Mouse (Mus musculus): ENCODE measurements around the gene Gbx2. TPM values are rescaled to one million over a fixed set of nuclear protein-coding genes. Genes with fewer than 3 reads are reported as not detected.

The Gbx2 gene
- polyA plus RNA-seq, 1 experiment, result 2.1 TPM

- no peak overlapping the region for H3K27ac ChIP-seq (ENCODE audit: insufficient read depth, low read length)
- WGBS, result 5% methylated on average over 21 of the region's 21 CpGs
- H3K4me3 ChIP-seq (replicated peaks; ENCODE audit: insufficient read depth, low read depth, low read length), result no peak overlapping the region
- H3K4me1 ChIP-seq (ENCODE audit: control insufficient read depth, insufficient read depth, low read length), result no peaks in the 10 kb centered on the region; the same call in 1 of the 2 replicates
- peaks cover 8% of the 10 kb centered on the region; the same call in 1 of the 2 replicates for H3K27me3 ChIP-seq (ENCODE audit: control insufficient read depth, insufficient read depth, low read length)
- TF ChIP-seq POLR2A (IDR thresholded peaks at IDR 0.05; ENCODE audit: borderline replicate concordance, insufficient read depth, low read length) (no peak), CTCF (IDR thresholded peaks at IDR 0.05; ENCODE audit: borderline replicate concordance, insufficient read depth, low read depth, low read length) (no peak)
- no peak for DNase-seq
These were observed 2.8 kb upstream of the Gbx2 start for GRCm38 (mm10) chr1:89933786-89934185.

GRCm38 (mm10) chr1:89933028-89933427, 2.0 kb upstream of the Gbx2 start:
- 24% methylated on average over 6 of the region's 6 CpGs for WGBS
- H3K4me1 ChIP-seq (ENCODE audit: control insufficient read depth, insufficient read depth, low read length), result no peaks in the 10 kb centered on the region; the same call in 1 of the 2 replicates

DNA sequence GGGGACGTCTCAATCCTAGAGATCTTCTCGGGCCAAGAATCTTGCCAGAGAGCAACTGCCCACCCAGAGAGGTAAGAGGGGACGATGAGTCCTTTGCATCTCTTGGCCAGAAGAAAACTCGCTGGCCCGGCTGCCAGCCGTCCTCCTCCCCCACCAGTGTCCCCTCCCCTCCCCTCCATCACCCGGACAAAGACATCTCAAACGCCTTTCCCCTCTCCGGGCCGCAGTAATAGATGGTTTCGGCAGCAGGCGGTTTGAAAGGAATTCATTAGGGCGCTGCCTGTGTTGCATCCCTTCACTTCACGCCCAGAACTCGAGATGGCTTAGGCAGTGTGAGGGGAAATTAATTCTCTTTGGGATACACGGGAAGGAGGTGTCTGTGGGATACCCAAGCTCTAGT, 1.6 kb upstream of the Gbx2 start:
- no peak for TF ChIP-seq POLR2A (IDR thresholded peaks at IDR 0.05; ENCODE audit: borderline replicate concordance, insufficient read depth, low read length)
- no peak for TF ChIP-seq CTCF (IDR thresholded peaks at IDR 0.05; ENCODE audit: borderline replicate concordance, insufficient read depth, low read depth, low read length)
- Histone ChIP-seq H3K4me1 (ENCODE audit: control insufficient read depth, insufficient read depth, low read length) (no peaks in the 10 kb centered on the region; the same call in 1 of the 2 replicates), H3K27ac (ENCODE audit: insufficient read depth, low read length) (no peak overlapping the region), H3K27me3 (ENCODE audit: control insufficient read depth, insufficient read depth, low read length) (peaks cover 8% of the 10 kb centered on the region; the same call in 1 of the 2 replicates), H3K4me3 (replicated peaks; ENCODE audit: insufficient read depth, low read depth, low read length) (no peak overlapping the region)
- no peak for DNase-seq
- WGBS, result 3% methylated on average over 16 of the region's 16 CpGs

More at GRCm38 (mm10) chr1:89933028-89933427, 2.0 kb upstream of the Gbx2 start:
- TF ChIP-seq POLR2A (IDR thresholded peaks at IDR 0.05; ENCODE audit: borderline replicate concordance, insufficient read depth, low read length) (no peak), CTCF (IDR thresholded peaks at IDR 0.05; ENCODE audit: borderline replicate concordance, insufficient read depth, low read depth, low read length) (no peak)
- Histone ChIP-seq H3K4me3 (replicated peaks; ENCODE audit: insufficient read depth, low read depth, low read length) (no peak overlapping the region), H3K27ac (ENCODE audit: insufficient read depth, low read length) (no peak overlapping the region), H3K27me3 (ENCODE audit: control insufficient read depth, insufficient read depth, low read length) (peaks cover 8% of the 10 kb centered on the region; the same call in 1 of the 2 replicates)
- no peak for DNase-seq

- 1% methylated on average over 19 of the region's 19 CpGs for WGBS
- no peak overlapping the region for H3K27ac ChIP-seq (ENCODE audit: insufficient read depth, low read length)
- H3K4me1 ChIP-seq (ENCODE audit: control insufficient read depth, insufficient read depth, low read length), result no peaks in the 10 kb centered on the region; the same call in 1 of the 2 replicates
- H3K4me3 ChIP-seq (replicated peaks; ENCODE audit: insufficient read depth, low read depth, low read length), result no peak overlapping the region
- peaks cover 8% of the 10 kb centered on the region; the same call in 1 of the 2 replicates for H3K27me3 ChIP-seq (ENCODE audit: control insufficient read depth, insufficient read depth, low read length)
- no peak for DNase-seq
- TF ChIP-seq POLR2A (IDR thresholded peaks at IDR 0.05; ENCODE audit: borderline replicate concordance, insufficient read depth, low read length) (no peak), CTCF (IDR thresholded peaks at IDR 0.05; ENCODE audit: borderline replicate concordance, insufficient read depth, low read depth, low read length) (no peak)
These were observed 1.0 kb upstream of the Gbx2 start for GRCm38 (mm10) chr1:89932021-89932423.

GRCm38 (mm10) chr1:89930551-89930950, 428 bp downstream of the Gbx2 start:
- Histone ChIP-seq H3K4me3 (replicated peaks; ENCODE audit: insufficient read depth, low read depth, low read length) (no peak overlapping the region), H3K27ac (ENCODE audit: insufficient read depth, low read length) (no peak overlapping the region), H3K27me3 (ENCODE audit: control insufficient read depth, insufficient read depth, low read length) (peaks cover 8% of the 10 kb centered on the region; the same call in 1 of the 2 replicates), H3K4me1 (ENCODE audit: control insufficient read depth, insufficient read depth, low read length) (no peaks in the 10 kb centered on the region; the same call in 1 of the 2 replicates)
- no peak for DNase-seq
- under 1% methylated on average over 45 of the region's 45 CpGs for WGBS
- no peak for TF ChIP-seq POLR2A (IDR thresholded peaks at IDR 0.05; ENCODE audit: borderline replicate concordance, insufficient read depth, low read length)
- no peak for TF ChIP-seq CTCF (IDR thresholded peaks at IDR 0.05; ENCODE audit: borderline replicate concordance, insufficient read depth, low read depth, low read length)

DNA sequence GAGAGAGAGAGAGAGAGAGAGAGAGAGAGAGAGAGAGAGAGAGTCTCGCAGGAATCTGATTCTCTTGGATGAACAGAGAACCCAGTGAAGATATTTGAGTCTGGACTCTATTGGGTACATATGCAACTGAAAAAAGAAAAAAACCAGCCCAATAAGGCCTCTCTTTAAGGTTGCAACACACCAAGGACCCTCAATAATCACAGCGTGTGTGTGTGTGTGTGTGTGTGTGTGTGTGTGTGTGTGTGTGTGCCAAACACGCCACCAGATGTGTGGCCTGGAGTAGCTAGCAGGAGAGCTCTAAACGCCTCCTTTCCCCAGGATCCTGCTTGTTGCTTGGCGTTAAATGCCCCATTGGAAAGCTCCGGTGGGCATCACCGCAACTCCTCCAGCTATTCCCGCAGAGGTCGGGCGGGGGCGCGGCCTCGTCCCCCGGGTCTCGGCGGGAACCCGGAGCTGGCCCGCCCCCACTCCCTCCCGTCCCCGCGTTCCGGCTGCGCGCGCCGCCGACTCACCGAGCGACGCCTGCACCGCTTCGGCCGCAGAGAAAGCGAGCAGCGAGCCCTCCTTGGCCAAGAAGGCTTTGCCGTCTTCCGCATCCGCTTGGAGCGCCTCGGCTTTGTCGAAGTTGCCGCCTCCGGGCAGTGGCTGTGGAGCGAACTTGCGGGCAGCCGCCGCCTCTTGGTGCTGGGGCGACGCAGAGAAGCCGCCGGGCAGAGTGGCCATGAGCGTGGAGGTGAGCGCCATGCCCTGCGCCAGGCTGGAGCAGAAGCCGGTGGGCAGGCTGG, 1.1 kb downstream of the Gbx2 start:
- no peaks in the 10 kb centered on the region; the same call in 1 of the 2 replicates for H3K4me1 ChIP-seq (ENCODE audit: control insufficient read depth, insufficient read depth, low read length)

GRCm38 (mm10) chr1:89929181-89929580, 1.8 kb downstream of the Gbx2 start:
- DNase-seq, result no peak
- Histone ChIP-seq H3K4me3 (replicated peaks; ENCODE audit: insufficient read depth, low read depth, low read length) (no peak overlapping the region), H3K27ac (ENCODE audit: insufficient read depth, low read length) (no peak overlapping the region), H3K27me3 (ENCODE audit: control insufficient read depth, insufficient read depth, low read length) (peaks cover 8% of the 10 kb centered on the region; the same call in 1 of the 2 replicates), H3K4me1 (ENCODE audit: control insufficient read depth, insufficient read depth, low read length) (no peaks in the 10 kb centered on the region; the same call in 1 of the 2 replicates)
- WGBS, result 7% methylated on average over 6 of the region's 6 CpGs
- TF ChIP-seq POLR2A (IDR thresholded peaks at IDR 0.05; ENCODE audit: borderline replicate concordance, insufficient read depth, low read length), result no peak
- TF ChIP-seq CTCF (IDR thresholded peaks at IDR 0.05; ENCODE audit: borderline replicate concordance, insufficient read depth, low read depth, low read length), result no peak

More for the DNA sequence above, 1.1 kb downstream of the Gbx2 start:
- no peak for DNase-seq
- WGBS, result 1% methylated on average over 55 of the region's 55 CpGs
- H3K4me3 ChIP-seq (replicated peaks; ENCODE audit: insufficient read depth, low read depth, low read length), result no peak overlapping the region
- TF ChIP-seq CTCF (IDR thresholded peaks at IDR 0.05; ENCODE audit: borderline replicate concordance, insufficient read depth, low read depth, low read length) (no peak), POLR2A (IDR thresholded peaks at IDR 0.05; ENCODE audit: borderline replicate concordance, insufficient read depth, low read length) (no peak)
- H3K27ac ChIP-seq (ENCODE audit: insufficient read depth, low read length), result no peak overlapping the region
- peaks cover 8% of the 10 kb centered on the region; the same call in 1 of the 2 replicates for H3K27me3 ChIP-seq (ENCODE audit: control insufficient read depth, insufficient read depth, low read length)
